Mouse (Mus musculus) liver, postnatal 0 days (tissue): ENCODE measurements around the gene Myof. TPM values are rescaled to one million over a fixed set of nuclear protein-coding genes. Genes with fewer than 3 reads are reported as not detected.

Experiments
- ATAC-seq: fragments of 200-750 bp; cut with Nextera tagmentation; 2 replicates; pipeline ENCODE4 v1.8.0; 2017; ENCODE audit warnings: mild to moderate bottlenecking, moderate library complexity
- DNase-seq: peaks from one replicate; pipeline ENCODE4 v3.0.0-alpha.2; 2016
- H3K27ac ChIP-seq: fragments of 300-500 bp; sonication (generic); 2 replicates; pipeline ENCODE4 v1.5.1; 2014; ENCODE audit warnings: antibody characterized with exemption, moderate library complexity, mild to moderate bottlenecking, low read depth
- H3K27me3 ChIP-seq: fragments of 300-500 bp; sonication (generic); 2 replicates; pipeline ENCODE4 v1.6.1; 2014; ENCODE audit warnings: low read length, control low read depth, mixed read lengths; ENCODE audit not compliant: insufficient read depth
- H3K36me3 ChIP-seq: fragments of 300-500 bp; sonication (generic); replicated peaks from 2 replicates; pipeline ENCODE4 v1.6.1; 2014; ENCODE audit warnings: mild to moderate bottlenecking, control low read depth, low read length, moderate library complexity, mixed read lengths; ENCODE audit not compliant: insufficient read depth
- H3K4me1 ChIP-seq: fragments of 300-500 bp; sonication (generic); 2 replicates; pipeline ENCODE4 v1.6.1; 2014; ENCODE audit warnings: antibody characterized with exemption, mild to moderate bottlenecking, control low read depth; ENCODE audit not compliant: insufficient read depth
- H3K4me2 ChIP-seq: fragments of 300-500 bp; sonication (generic); 2 replicates; pipeline ENCODE4 v1.6.1; 2014; ENCODE audit warnings: low read depth, mild to moderate bottlenecking, low read length, moderate library complexity, mixed read lengths
- H3K4me3 ChIP-seq: fragments of 300-500 bp; sonication (generic); 2 replicates; pipeline ENCODE4 v1.5.1; 2014; ENCODE audit warnings: low read depth, low read length
- H3K9ac ChIP-seq: fragments of 300-500 bp; sonication (generic); replicated peaks from 2 replicates; pipeline ENCODE4 v1.6.1; 2014; ENCODE audit warnings: mild to moderate bottlenecking, moderate library complexity
- H3K9me3 ChIP-seq: fragments of 300-500 bp; sonication (generic); 2 replicates; pipeline ENCODE4 v1.6.1; 2016; ENCODE audit warnings: mild to moderate bottlenecking, control low read depth, low read length, mixed read lengths
- CTCF ChIP-seq: sonication (generic); IDR thresholded peaks from 2 replicates; pipeline ENCODE4 v1.5.1; 2016; ENCODE audit warnings: antibody characterized with exemption, low read depth
- EP300 ChIP-seq: IDR thresholded peaks from 2 replicates; pipeline ENCODE4 v1.6.1; 2016; ENCODE audit warnings: antibody characterized with exemption, low read depth, mild to moderate bottlenecking
- WGBS: fragments of 180-500 bp; shearing (Covaris S2); extraction: QIAGEN DNeasy Blood & Tissue Kit; methylation state at CpG from one replicate; pipeline ENCODE4 v1.1.7; 2014; ENCODE audit not compliant: insufficient replicate concordance; 5-methylcytosine and 5-hydroxymethylcytosine counted together
- polyA plus RNA-seq: library from polyadenylated mRNA; unstranded; fragments of >200 nt; fragmentation: Nextera tagmentation; extraction: Ambion mirVana; gene quantifications from 2 replicates; pipeline ENCODE4 v1.2.1, GENCODE M21; 2015

The Myof gene
- polyA plus RNA-seq, 1 experiment from 2014 or later: 1.7 TPM

DNA sequence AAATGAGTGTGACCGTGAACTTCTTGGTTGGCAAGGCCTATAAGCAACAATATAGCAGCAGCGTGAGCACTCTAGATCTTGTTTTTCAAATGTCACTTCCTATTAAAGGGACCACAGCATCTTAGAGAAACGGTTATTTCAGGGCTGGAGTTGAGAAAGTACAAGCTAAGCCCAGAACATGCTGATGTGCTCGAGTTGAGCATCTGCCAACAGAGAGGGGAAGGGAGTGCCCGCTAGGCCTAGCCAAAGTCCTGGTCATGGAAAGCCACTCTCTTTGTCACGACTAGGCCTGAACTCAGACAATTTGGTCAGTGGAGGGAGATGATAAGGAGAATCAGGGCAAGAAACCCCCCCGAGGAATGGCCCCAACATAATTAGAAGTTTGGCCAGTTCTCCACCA, 86.1 kb downstream of the Myof start:
- WGBS: 60% methylated on average over 7 of the region's 7 CpGs
- DNase-seq (no peak), ATAC-seq (no peak)
- Histone ChIP-seq H3K4me1 (no peaks in the 10 kb centered on the region), H3K4me2 (no peak overlapping the region), H3K4me3 (no peak overlapping the region), H3K9ac (no peak overlapping the region), H3K27ac (no peak overlapping the region), H3K27me3 (no peaks in the 10 kb centered on the region), H3K36me3 (no peaks in the 10 kb centered on the region), H3K9me3 (no peaks in the 10 kb centered on the region)
- TF ChIP-seq CTCF (no peak), EP300 (no peak)

DNA sequence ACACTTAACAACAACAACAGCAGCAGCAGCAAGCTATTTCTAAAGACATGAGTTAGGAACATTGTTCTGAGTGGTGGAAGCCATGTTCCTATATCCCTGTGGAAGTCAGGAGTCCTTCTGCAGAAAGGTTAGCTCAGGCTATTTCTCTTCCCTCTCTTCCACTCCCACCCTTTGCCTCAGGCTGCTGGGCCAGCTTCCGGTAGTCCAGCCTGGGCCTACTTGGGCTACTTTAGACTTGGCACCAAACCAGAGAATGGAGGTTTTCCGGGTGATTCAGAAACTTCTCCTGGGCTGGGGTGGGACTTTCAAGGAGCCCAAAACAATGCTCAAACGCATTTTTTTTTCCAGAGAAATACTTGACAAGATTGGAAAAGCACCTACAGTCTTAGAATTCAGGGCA, 87.4 kb downstream of the Myof start:
- DNase-seq: no peak

DNA sequence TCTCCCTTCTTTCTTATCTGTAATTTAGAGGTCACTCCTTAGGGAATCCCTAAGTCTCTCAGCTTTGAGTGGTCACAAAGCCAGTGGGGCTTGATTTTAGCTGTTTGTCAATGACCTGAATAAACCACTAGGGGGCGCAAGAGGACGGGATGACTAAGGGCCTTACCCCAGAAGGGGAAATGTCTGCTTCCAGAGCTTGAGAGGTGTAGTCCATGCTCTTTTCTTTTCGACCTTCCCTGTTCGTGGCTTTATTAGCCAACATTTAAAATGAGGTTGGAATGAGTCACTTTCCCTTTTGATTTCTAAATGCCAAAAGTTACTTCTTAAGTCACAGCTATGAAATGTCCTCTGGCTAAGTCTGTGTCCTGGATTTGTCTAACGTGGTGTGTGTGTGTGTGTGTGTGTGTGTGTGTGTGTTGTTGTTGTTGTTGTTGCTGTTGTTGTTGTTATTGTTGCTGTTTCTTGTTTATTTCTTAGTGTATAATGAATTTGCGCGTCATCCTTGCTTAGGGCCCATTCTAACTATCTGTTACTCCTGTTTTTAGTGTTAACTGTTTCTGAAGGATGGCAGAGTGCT, 87.9 kb downstream of the Myof start:
- no peak overlapping the region for H3K4me2 ChIP-seq
- TF ChIP-seq CTCF: peak; percentile 95
- TF ChIP-seq EP300: no peak; the same call in 1 of the 2 replicates
- ATAC-seq: peak; percentile 72
- H3K36me3 ChIP-seq: no peaks in the 10 kb centered on the region
- no peak overlapping the region for H3K4me3 ChIP-seq
- no peak overlapping the region for H3K27ac ChIP-seq
- 31% methylated on average over 7 of the region's 7 CpGs for whole genome bisulfite sequencing
- H3K4me1 ChIP-seq: no peaks in the 10 kb centered on the region
- H3K9ac ChIP-seq: no peak overlapping the region
- no peaks in the 10 kb centered on the region for H3K27me3 ChIP-seq
- H3K9me3 ChIP-seq: no peaks in the 10 kb centered on the region
- peak; percentile 70 for DNase-seq

More for the DNA sequence above, 87.4 kb downstream of the Myof start:
- Histone ChIP-seq H3K4me2 (no peak overlapping the region), H3K27me3 (no peaks in the 10 kb centered on the region), H3K36me3 (no peaks in the 10 kb centered on the region), H3K4me3 (no peak overlapping the region), H3K4me1 (no peaks in the 10 kb centered on the region), H3K9me3 (no peaks in the 10 kb centered on the region), H3K27ac (no peak overlapping the region), H3K9ac (no peak overlapping the region)
- no peak for ATAC-seq
- TF ChIP-seq CTCF (no peak), EP300 (no peak)
- WGBS: 71% methylated on average over 3 of the region's 3 CpGs

DNA sequence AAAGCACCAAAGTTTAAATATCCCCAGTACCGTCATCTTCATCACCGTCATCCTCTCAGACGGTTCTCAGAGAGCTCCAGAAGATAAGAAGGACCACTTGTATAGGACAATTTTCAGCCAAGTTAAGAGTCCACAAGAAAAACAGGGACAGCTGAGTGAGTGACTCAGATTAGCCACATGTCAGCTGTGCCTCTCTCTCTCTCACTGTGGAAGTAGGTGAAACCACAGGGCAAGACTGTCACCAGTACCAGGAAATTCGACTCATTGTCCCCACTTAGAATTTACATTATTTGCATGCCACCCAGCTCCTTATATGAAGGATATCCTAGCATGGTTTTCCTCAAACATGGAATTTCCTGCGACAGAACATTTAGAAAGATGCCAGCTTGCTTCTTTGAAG, 88.6 kb downstream of the Myof start:
- TF ChIP-seq EP300: no peak
- no peak for TF ChIP-seq CTCF
- 72% methylated on average over 5 of the region's 5 CpGs for WGBS

DNA sequence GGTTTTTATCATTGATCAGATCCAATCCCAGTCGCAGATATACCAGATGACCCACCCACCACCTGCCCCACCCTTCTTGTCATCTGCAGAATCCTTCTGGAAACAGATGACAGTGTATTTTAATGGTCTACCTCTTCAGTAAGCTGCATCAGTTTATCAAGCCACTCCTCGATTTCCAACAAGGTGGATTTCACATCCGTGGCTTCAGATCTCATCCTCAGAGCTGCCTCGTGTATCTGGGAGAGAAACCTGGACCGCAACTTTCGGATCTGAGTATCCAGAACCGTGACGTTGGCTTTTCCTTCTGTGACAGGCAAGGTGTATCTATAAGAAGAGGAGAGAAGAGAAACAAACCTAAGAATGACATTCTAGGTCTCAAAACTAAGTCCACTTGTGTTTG, 89.1 kb downstream of the Myof start:
- ATAC-seq: no peak
- Histone ChIP-seq H3K9ac (no peak overlapping the region), H3K4me3 (no peak overlapping the region), H3K4me2 (no peak overlapping the region), H3K9me3 (no peaks in the 10 kb centered on the region), H3K36me3 (0 out of 2 replicates have a peak, but pooled peaks cover 3% of the 10 kb centered on the region), H3K27ac (no peak overlapping the region), H3K27me3 (no peaks in the 10 kb centered on the region), H3K4me1 (no peaks in the 10 kb centered on the region)
- no peak for TF ChIP-seq EP300
- no peak for TF ChIP-seq CTCF
- WGBS: 74% methylated on average over 8 of the region's 8 CpGs
- no peak for DNase-seq

More for the DNA sequence above, 88.6 kb downstream of the Myof start:
- no peak overlapping the region for H3K4me2 ChIP-seq
- H3K36me3 ChIP-seq: 0 out of 2 replicates have a peak, but pooled peaks cover 3% of the 10 kb centered on the region
- H3K9me3 ChIP-seq: no peaks in the 10 kb centered on the region
- no peak overlapping the region for H3K9ac ChIP-seq
- ATAC-seq (no peak), DNase-seq (no peak)
- H3K27me3 ChIP-seq: no peaks in the 10 kb centered on the region
- H3K27ac ChIP-seq: no peak overlapping the region
- H3K4me1 ChIP-seq: no peaks in the 10 kb centered on the region
- H3K4me3 ChIP-seq: no peak overlapping the region

DNA sequence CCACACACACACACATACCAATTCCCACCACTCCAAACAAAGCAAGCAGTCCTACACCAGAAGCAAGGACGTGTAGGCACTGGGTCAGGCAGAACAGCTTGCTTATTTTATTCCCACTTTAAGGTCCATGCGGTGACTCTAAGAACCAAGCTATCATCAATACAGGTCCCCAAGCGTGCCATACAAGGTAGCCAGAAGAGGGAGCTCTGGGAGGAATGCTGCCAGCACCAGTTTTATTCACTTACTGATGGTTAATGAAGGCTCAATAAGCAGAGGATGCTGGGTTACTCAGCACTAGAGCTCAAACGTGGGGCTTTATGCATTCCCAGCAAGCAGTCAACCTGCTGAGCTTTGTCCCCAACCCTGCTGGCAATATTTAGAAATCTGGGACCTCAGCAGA, 96.7 kb downstream of the Myof start:
- no peak overlapping the region for H3K4me2 ChIP-seq
- no peak overlapping the region for H3K9ac ChIP-seq
- TF ChIP-seq EP300 (no peak), CTCF (0 out of 2 replicates have a peak, but pooled peaks have one; percentile 30)
- no peak overlapping the region for H3K4me3 ChIP-seq
- WGBS: 31% methylated on average over 4 of the region's 4 CpGs
- no peak for DNase-seq
- no peaks in the 10 kb centered on the region for H3K27me3 ChIP-seq
- no peak overlapping the region for H3K27ac ChIP-seq
- ATAC-seq: no peak
- 0 out of 2 replicates have a peak, but pooled peaks cover 5% of the 10 kb centered on the region for H3K36me3 ChIP-seq
- no peaks in the 10 kb centered on the region for H3K9me3 ChIP-seq
- H3K4me1 ChIP-seq: no peaks in the 10 kb centered on the region
